Mouse (Mus musculus): ENCODE measurements around the gene Zp1.

DNA sequence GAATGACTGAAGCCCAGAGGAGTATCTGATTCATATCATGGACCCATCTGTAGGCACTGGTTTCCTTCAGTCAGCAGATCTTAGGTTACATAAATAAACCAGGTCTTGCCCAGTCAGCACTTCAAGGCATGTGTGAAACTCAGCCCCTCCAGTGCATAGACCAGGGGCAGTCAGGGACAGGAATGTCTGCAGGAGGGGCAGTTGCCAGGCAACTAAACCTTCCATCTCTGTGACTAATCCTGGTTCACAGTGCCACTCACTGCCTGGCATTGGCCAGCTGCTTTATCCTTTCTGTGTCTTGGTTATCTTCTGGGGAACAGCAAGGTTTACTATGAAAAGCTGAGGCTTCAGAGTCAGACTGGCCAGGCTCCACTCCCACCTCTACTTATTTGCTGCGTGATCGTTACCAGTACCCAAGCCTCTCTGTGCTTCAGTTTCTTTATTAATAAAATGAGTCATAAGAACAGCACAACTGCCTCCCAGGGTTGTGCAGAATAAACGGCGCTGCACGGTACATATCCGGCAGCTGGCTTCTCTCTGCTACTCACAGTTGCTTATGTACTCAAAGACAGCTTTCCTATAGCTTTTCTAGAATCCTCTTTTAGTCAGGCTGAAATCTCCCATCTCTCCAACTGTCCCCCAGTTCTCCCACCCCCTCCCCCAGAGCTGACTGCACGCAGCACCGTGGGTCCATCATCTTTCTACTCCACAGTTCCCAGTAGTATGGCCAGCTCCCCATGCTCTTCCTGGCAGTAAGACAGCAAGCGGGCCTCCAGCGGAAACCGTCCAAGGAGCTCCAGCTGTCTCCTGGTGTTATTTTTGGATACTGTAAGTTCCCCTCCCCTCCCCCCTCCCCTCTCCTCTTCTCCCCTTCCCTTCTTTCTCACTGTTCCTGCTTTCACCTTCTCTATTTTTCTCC is 31.8 kb upstream of the Zp1 start:
- TF ChIP-seq CTCF (IDR thresholded peaks at IDR 0.05; ENCODE audit: low read depth) (no peak), EP300 (IDR thresholded peaks at IDR 0.05; ENCODE audit: low read depth) (no peak)
